22 mouse cellular contexts compared by ENCODE assay signal in genomic region chr9:70371638-70372037, GRCm38 (mm10). TPM values are rescaled to one million over a fixed set of nuclear protein-coding genes. Genes with fewer than 3 reads are reported as not detected.
DNase-seq lines count a peak whose midpoint lies in the region; ATAC-seq lines count a peak whose summit lies in the region.
"Had no signal": no experiment of that assay in that cellular context is flagged by ENCODE, and none has a peak within 500 bp of the region (broad histone marks: within the 10 kb centered on the region; RNA-seq: fewer than 3 reads in every experiment).

No protein-coding gene starts in this region.

- H3K27ac ChIP-seq in kidney, embryonic 16.5 days (ENCODE audit: low read length), result no peak overlapping the region
- H3K27ac ChIP-seq in forebrain, embryonic 15.5 days (replicated peaks), result no peak overlapping the region
- H3K27ac ChIP-seq: embryonic facial prominence, embryonic 10.5 days; forebrain, embryonic 10.5 days; heart, embryonic 10.5 days; heart, embryonic 15.5 days; hindbrain, embryonic 15.5 days had no signal

- peak; percentile 42; the same call in 1 of the 2 replicates for ATAC-seq in kidney, embryonic 16.5 days (ENCODE audit: low FRiP score, low TSS enrichment)
- ATAC-seq in neutrophil, adult 5-6 weeks (ENCODE audit: extremely low read depth, insufficient number of reproducible peaks, low FRiP score, poor library complexity, severe bottlenecking), result peak; percentile 55; the same call in 1 of the 2 replicates
- no peak for ATAC-seq in forebrain, embryonic 15.5 days (replicated peaks)
- ATAC-seq: CD4-positive, CD25-positive, alpha-beta regulatory T cell, adult 4 months; forebrain, embryonic 16.5 days; Patski had no signal

- no peak overlapping the region for H3K4me3 ChIP-seq in kidney, embryonic 16.5 days (ENCODE audit: low read length)
- H3K4me3 ChIP-seq in forebrain, embryonic 15.5 days, result no peak overlapping the region
- H3K4me3 ChIP-seq: embryonic facial prominence, embryonic 10.5 days; forebrain, embryonic 10.5 days; heart, embryonic 10.5 days; heart, embryonic 15.5 days; hindbrain, embryonic 15.5 days had no signal

- no peak overlapping the region for H3K4me2 ChIP-seq in kidney, embryonic 16.5 days (replicated peaks; ENCODE audit: low read depth, low read length)
- no peak overlapping the region for H3K4me2 ChIP-seq in forebrain, embryonic 15.5 days (replicated peaks)
- H3K4me2 ChIP-seq: heart, embryonic 15.5 days; hindbrain, embryonic 15.5 days had no signal

- H3K9ac ChIP-seq in kidney, embryonic 16.5 days (replicated peaks; ENCODE audit: low read length), result no peak overlapping the region
- no peak overlapping the region for H3K9ac ChIP-seq in forebrain, embryonic 15.5 days (replicated peaks)
- H3K9ac ChIP-seq: heart, embryonic 15.5 days; hindbrain, embryonic 15.5 days had no signal

- H3K4me1 ChIP-seq in kidney, embryonic 16.5 days (ENCODE audit: insufficient read depth, low read length), result no peaks in the 10 kb centered on the region
- H3K4me1 ChIP-seq in forebrain, embryonic 15.5 days, result no peaks in the 10 kb centered on the region
- H3K4me1 ChIP-seq: embryonic facial prominence, embryonic 10.5 days; forebrain, embryonic 10.5 days; hindbrain, embryonic 15.5 days had no signal

- no peak for DNase-seq in kidney, adult 11 months
- DNase-seq in B cell, adult 2 months, result peak; percentile 26 to 36
- DNase-seq in fat pad, adult 2 months (ENCODE audit: extremely low read depth, low read depth, low spot score), result peak; percentile 73
- DNase-seq in thymus, postnatal 10 days (ENCODE audit: low spot score in 2 of 2), result no peak
- DNase-seq: adrenal gland, adult 2 months; adrenal gland, postnatal 25 days; cerebellum, adult 18-20 months; cerebellum, adult 9-11 months; cerebellum, postnatal 36 days; gastrocnemius, postnatal 10 days; heart, adult 18-20 months had no signal

- peaks cover 38% of the 10 kb centered on the region for H3K36me3 ChIP-seq in kidney, embryonic 16.5 days (ENCODE audit: insufficient read depth, low read length)
- peaks cover 3% of the 10 kb centered on the region; the same call in 1 of the 2 replicates for H3K36me3 ChIP-seq in forebrain, embryonic 15.5 days

- WGBS in kidney, embryonic 16.5 days, result 41% methylated on average over 5 of the region's 5 CpGs
- WGBS in forebrain, embryonic 15.5 days, result 79% methylated on average over 5 of the region's 5 CpGs

- H3K27me3 ChIP-seq in kidney, embryonic 16.5 days (ENCODE audit: insufficient read depth, low read length), result no peaks in the 10 kb centered on the region
- H3K27me3 ChIP-seq in forebrain, embryonic 15.5 days, result no peaks in the 10 kb centered on the region
- H3K27me3 ChIP-seq: heart, embryonic 15.5 days; hindbrain, embryonic 15.5 days; Patski had no signal

- H3K9me3 ChIP-seq in kidney, embryonic 16.5 days (ENCODE audit: low read length), result peaks cover 6% of the 10 kb centered on the region; the same call in 1 of the 2 replicates
- H3K9me3 ChIP-seq in forebrain, embryonic 15.5 days, result no peaks in the 10 kb centered on the region
- H3K9me3 ChIP-seq: embryonic facial prominence, embryonic 10.5 days; forebrain, embryonic 10.5 days; heart, embryonic 10.5 days; heart, embryonic 15.5 days; hindbrain, embryonic 15.5 days had no signal

RNA-seq across cellular contexts. Expression of gene Ccnb2, which starts 49.7 kb away (rescaled TPM):
- 221 and 223 TPM in 2 replicates for polyA plus RNA-seq in kidney, embryonic 16.5 days (2015; fragmentation: Nextera tagmentation; extraction: Ambion mirVana)
- total RNA-seq in neutrophil, adult 5-6 weeks (2017), result 0.49 and 1.2 TPM in 2 replicates
- polyA plus RNA-seq in forebrain, embryonic 15.5 days (2015; fragmentation: Nextera tagmentation; extraction: Ambion mirVana), result 72.5 and 76.0 TPM in 2 replicates

Comparison
In these comparisons a context has a peak if more than half of its experiments do, and no peak if none do; other contexts are left out.
1. DNase-seq: peak in B cell, adult 2 months (2 of 2) and fat pad, adult 2 months (single experiment); none in kidney, adult 11 months (single experiment) and thymus, postnatal 10 days (0 of 2).